Mouse (Mus musculus): ENCODE measurements around the gene Sh2d5. TPM values are rescaled to one million over a fixed set of nuclear protein-coding genes. Genes with fewer than 3 reads are reported as not detected.

Sh2d5 gene
- total RNA-seq, 2 experiments from 2014 or later: 3.7 to 4.5 TPM

Other genes with a start within 250 kb of the Sh2d5 start
- gene Hp1bp3, start 34.1 kb upstream of the Sh2d5 start, total RNA-seq (2021): 100 to 1,000 TPM; 212 to 217 TPM
- 1 to 10 TPM; 5.6 to 6.7 TPM for gene Kif17, start within 50 bp of the Sh2d5 start, total RNA-seq (2021)
- 100 to 1,000 TPM; 165 to 169 TPM for gene Ddost, start 54.3 kb downstream of the Sh2d5 start, total RNA-seq (2021)
- 100 to 1,000 TPM; 153 to 158 TPM for gene Pink1, start 75.9 kb downstream of the Sh2d5 start, total RNA-seq (2021)
- 10 to 100 TPM; 15.7 to 22.9 TPM for gene Cda, start 117.6 kb downstream of the Sh2d5 start, total RNA-seq (2021)
- 1 to 10 TPM; 2.2 to 3.2 TPM for gene Fam43b, start 146.1 kb downstream of the Sh2d5 start, total RNA-seq (2021)
- 10 to 100 TPM; 46.4 to 51.4 TPM for gene Mul1, start 184.3 kb downstream of the Sh2d5 start, total RNA-seq (2021)
- gene Camk2n1, start 203.9 kb downstream of the Sh2d5 start, total RNA-seq (2021): 10 to 100 TPM; 32.9 to 36.4 TPM

Measured in adrenal gland, postnatal 4 days (tissue).